Mouse (Mus musculus): Measurements from ENCODE around the gene Ccdc102a.

DNA sequence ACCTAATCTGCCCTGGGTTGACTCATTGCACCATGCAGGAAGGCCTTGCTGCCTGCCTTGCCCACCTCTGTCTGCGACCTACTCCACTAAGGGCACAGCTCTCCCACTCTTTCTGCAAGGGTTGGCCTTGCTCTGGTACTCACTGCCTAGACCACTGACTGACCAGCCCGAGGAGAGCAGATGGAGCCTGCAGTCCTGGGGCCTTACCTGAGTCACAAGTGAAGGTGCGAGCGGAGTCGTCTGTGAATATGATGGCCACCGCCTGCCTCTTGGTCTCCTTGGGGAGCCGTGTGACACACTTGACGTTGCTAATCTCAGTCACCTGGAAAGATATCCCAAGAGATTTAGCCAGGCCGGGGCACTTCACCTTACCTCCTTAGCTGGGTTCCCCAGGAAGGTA, 51.0 kb downstream of the Ccdc102a start:
- TF ChIP-seq EP300 (IDR thresholded peaks at IDR 0.05; ENCODE audit: low read depth): no peak
- no peak for TF ChIP-seq CTCF (IDR thresholded peaks at IDR 0.05; ENCODE audit: low read depth)
